Mouse (Mus musculus): ENCODE data around the gene Ska2.

DNA sequence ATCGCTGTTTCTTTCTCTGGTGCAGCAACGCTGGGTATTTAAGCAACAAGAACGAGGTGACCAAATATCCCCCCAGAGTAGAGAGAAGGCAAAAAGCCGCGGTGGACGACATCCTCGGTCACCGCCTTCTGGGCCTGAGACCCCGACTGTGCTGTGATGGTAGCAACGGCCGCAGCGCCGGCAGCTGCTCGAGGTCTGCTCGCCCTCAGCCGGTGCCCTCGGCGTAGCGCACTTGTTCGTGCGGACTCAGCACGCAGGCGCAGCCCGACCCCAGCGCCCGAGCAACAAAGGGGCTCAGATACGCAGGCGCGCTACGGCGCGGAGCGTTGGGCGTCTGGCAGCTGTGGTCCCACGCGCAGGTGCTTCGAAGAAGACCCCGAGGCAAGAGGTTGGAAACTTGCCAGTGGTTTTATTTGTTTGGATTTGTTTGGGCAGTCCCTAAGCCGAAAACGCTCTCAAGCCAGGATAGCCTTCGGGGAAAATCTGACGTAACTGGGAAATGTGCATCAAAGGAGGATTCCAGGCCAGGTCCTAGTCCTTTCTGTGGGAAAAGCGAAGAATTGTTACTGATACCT lies 35.1 kb upstream of the Ska2 start, which contains the start of gene Gdpd1:
- TF ChIP-seq CTCF (IDR thresholded peaks at IDR 0.05; ENCODE audit: low read depth) (peak; percentile 60), EP300 (IDR thresholded peaks at IDR 0.05; ENCODE audit: low read depth) (no peak)
